Mouse (Mus musculus): Measurements from ENCODE around the gene Tmcc2. TPM values are rescaled to one million over a fixed set of nuclear protein-coding genes. Genes with fewer than 3 reads are reported as not detected.

The Tmcc2 gene
- polyA plus RNA-seq, 1 experiment from 2014 or later: 38.1 TPM

DNA sequence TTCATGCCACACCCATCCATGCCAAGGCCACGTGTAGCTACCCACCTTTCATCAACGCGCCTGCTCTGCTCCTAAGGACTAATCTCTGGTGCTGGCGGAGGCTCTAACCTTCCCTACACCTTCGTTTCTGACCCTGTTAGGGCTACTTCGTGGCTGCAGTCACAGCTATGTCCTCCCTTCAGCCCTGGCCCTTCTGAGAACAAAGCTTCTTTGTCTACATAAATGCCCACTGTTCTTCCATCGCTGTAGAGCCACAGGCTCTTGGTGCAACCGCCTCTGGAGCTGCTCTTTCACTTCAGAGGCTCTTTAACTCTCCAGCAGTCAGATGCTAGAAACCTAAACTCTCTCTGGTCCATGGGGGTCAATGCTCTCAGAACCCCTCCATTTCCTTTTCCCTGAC, 24.8 kb downstream of the Tmcc2 start:
- no peak overlapping the region for H3K9ac ChIP-seq (ENCODE audit: low read depth, low read length)
- ATAC-seq: no peak
- peaks cover 4% of the 10 kb centered on the region for H3K4me1 ChIP-seq (ENCODE audit: control insufficient read depth, insufficient read depth, low read length)
- no peak overlapping the region for H3K27ac ChIP-seq (ENCODE audit: low read length)
- H3K4me3 ChIP-seq (ENCODE audit: low read depth, low read length): no peak overlapping the region
- 59% methylated on average over 8 of the region's 8 CpGs for WGBS
- H3K27me3 ChIP-seq (ENCODE audit: control insufficient read depth, insufficient read depth, low read depth, low read length): no peaks in the 10 kb centered on the region
- no peak overlapping the region for H3K4me2 ChIP-seq (ENCODE audit: low read length)
- H3K9me3 ChIP-seq (replicated peaks; ENCODE audit: control insufficient read depth, low read length, poor library complexity, severe bottlenecking): no peaks in the 10 kb centered on the region
- H3K36me3 ChIP-seq (ENCODE audit: control insufficient read depth, insufficient read depth, low read length): no peaks in the 10 kb centered on the region; the same call in 1 of the 2 replicates

GRCm38 (mm10) chr1:132365645-132366044, 25.4 kb downstream of the Tmcc2 start:
- H3K27me3 ChIP-seq (ENCODE audit: control insufficient read depth, insufficient read depth, low read depth, low read length): no peaks in the 10 kb centered on the region
- no peaks in the 10 kb centered on the region for H3K9me3 ChIP-seq (replicated peaks; ENCODE audit: control insufficient read depth, low read length, poor library complexity, severe bottlenecking)
- no peak overlapping the region for H3K9ac ChIP-seq (ENCODE audit: low read depth, low read length)
- H3K4me2 ChIP-seq (ENCODE audit: low read length): no peak overlapping the region
- ATAC-seq: no peak
- peaks cover 2% of the 10 kb centered on the region; the same call in 1 of the 2 replicates for H3K4me1 ChIP-seq (ENCODE audit: control insufficient read depth, insufficient read depth, low read length)
- no peak overlapping the region for H3K27ac ChIP-seq (ENCODE audit: low read length)
- peaks cover 4% of the 10 kb centered on the region for H3K36me3 ChIP-seq (ENCODE audit: control insufficient read depth, insufficient read depth, low read length)
- H3K4me3 ChIP-seq (ENCODE audit: low read depth, low read length): no peak overlapping the region
- 57% methylated on average over 4 of the region's 4 CpGs for WGBS

DNA sequence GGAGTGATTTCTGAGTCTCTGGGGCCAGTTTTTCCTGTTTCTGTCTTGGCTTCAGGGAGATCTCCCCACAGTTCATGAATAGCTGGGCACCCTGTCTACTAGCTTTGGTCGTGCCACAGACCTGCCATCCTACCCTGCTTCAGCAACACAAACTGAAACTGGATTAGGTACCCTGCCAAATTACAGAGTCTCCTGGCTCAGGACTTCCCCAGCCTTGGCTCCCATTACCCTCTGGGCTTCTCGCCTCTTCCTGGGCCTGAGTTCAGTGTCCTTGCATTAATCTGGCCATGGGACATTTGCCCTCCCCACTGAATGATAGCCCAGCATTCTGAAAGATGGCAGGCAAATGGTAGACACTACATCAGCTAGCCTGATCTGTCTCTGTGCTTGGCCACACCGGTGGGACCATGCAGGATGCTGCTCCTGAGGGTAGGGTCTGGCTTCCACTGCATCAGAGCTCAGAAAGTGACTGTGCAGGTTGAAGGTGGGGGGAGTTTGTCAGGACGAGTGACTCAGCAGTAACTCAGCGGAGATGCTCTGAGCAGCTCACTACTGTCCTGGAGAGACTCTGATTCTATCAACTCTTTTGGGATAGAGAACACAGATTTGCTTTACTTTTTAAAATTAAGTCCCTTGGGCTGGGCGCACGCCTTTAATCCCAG, 26.1 kb downstream of the Tmcc2 start:
- Histone ChIP-seq H3K27me3 (ENCODE audit: control insufficient read depth, insufficient read depth, low read depth, low read length) (no peaks in the 10 kb centered on the region), H3K9ac (ENCODE audit: low read depth, low read length) (no peak overlapping the region), H3K4me3 (ENCODE audit: low read depth, low read length) (no peak overlapping the region), H3K4me1 (ENCODE audit: control insufficient read depth, insufficient read depth, low read length) (peaks cover 2% of the 10 kb centered on the region; the same call in 1 of the 2 replicates), H3K4me2 (ENCODE audit: low read length) (no peak overlapping the region), H3K9me3 (replicated peaks; ENCODE audit: control insufficient read depth, low read length, poor library complexity, severe bottlenecking) (no peaks in the 10 kb centered on the region), H3K36me3 (ENCODE audit: control insufficient read depth, insufficient read depth, low read length) (peaks cover 11% of the 10 kb centered on the region), H3K27ac (ENCODE audit: low read length) (no peak overlapping the region)
- 91% methylated on average over 7 of the region's 7 CpGs for WGBS
- no peak for ATAC-seq

- ATAC-seq: no peak
- H3K36me3 ChIP-seq (ENCODE audit: control insufficient read depth, insufficient read depth, low read length): peaks cover 16% of the 10 kb centered on the region
- H3K9ac ChIP-seq (ENCODE audit: low read depth, low read length): no peak overlapping the region
- H3K27ac ChIP-seq (ENCODE audit: low read length): no peak overlapping the region
- no peak overlapping the region for H3K4me2 ChIP-seq (ENCODE audit: low read length)
- no peak overlapping the region for H3K4me3 ChIP-seq (ENCODE audit: low read depth, low read length)
- WGBS: 86% methylated on average over 3 of the region's 3 CpGs
- H3K9me3 ChIP-seq (replicated peaks; ENCODE audit: control insufficient read depth, low read length, poor library complexity, severe bottlenecking): no peaks in the 10 kb centered on the region
- H3K27me3 ChIP-seq (ENCODE audit: control insufficient read depth, insufficient read depth, low read depth, low read length): no peaks in the 10 kb centered on the region
- H3K4me1 ChIP-seq (ENCODE audit: control insufficient read depth, insufficient read depth, low read length): peaks cover 2% of the 10 kb centered on the region; the same call in 1 of the 2 replicates
Measured at GRCm38 (mm10) chr1:132364388-132364787, 26.7 kb downstream of the Tmcc2 start.

GRCm38 (mm10) chr1:132361959-132362358, 29.1 kb downstream of the Tmcc2 start:
- Histone ChIP-seq H3K27me3 (ENCODE audit: control insufficient read depth, insufficient read depth, low read depth, low read length) (no peaks in the 10 kb centered on the region), H3K9me3 (replicated peaks; ENCODE audit: control insufficient read depth, low read length, poor library complexity, severe bottlenecking) (no peaks in the 10 kb centered on the region), H3K27ac (ENCODE audit: low read length) (no peak overlapping the region), H3K4me1 (ENCODE audit: control insufficient read depth, insufficient read depth, low read length) (no peaks in the 10 kb centered on the region), H3K36me3 (ENCODE audit: control insufficient read depth, insufficient read depth, low read length) (peaks cover 31% of the 10 kb centered on the region), H3K9ac (ENCODE audit: low read depth, low read length) (no peak overlapping the region), H3K4me3 (ENCODE audit: low read depth, low read length) (no peak overlapping the region), H3K4me2 (ENCODE audit: low read length) (no peak overlapping the region)
- no peak for ATAC-seq
- 85% methylated on average over 6 of the region's 6 CpGs for WGBS

DNA sequence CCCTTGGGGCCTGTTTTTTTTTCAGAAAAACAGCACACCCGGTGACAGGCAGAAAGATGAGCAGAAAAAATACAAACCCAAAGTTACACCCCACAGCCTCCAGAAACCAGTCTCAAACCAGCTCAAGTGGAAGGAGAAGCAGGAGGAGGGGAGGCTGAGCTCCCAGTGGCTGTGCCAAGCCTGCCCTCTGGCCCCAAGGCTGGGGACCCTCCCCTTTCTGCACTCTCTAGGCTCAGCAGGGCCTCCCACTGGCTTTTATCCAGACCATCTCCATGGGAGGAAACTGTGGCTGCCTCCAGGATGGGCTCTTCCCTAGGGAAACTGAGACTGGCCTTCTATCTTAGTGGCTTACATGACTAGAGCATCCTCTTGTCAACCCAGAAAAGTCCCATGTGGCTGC, 34.2 kb downstream of the Tmcc2 start:
- Histone ChIP-seq H3K4me1 (ENCODE audit: control insufficient read depth, insufficient read depth, low read length) (peaks cover 4% of the 10 kb centered on the region; the same call in 1 of the 2 replicates), H3K36me3 (ENCODE audit: control insufficient read depth, insufficient read depth, low read length) (peaks cover 31% of the 10 kb centered on the region), H3K27me3 (ENCODE audit: control insufficient read depth, insufficient read depth, low read depth, low read length) (no peaks in the 10 kb centered on the region), H3K9me3 (replicated peaks; ENCODE audit: control insufficient read depth, low read length, poor library complexity, severe bottlenecking) (no peaks in the 10 kb centered on the region), H3K4me3 (ENCODE audit: low read depth, low read length) (no peak overlapping the region), H3K4me2 (ENCODE audit: low read length) (no peak overlapping the region), H3K9ac (ENCODE audit: low read depth, low read length) (no peak overlapping the region), H3K27ac (ENCODE audit: low read length) (no peak overlapping the region)
- 67% methylated on average over 1 of the region's 1 CpGs for WGBS
- no peak for ATAC-seq

DNA sequence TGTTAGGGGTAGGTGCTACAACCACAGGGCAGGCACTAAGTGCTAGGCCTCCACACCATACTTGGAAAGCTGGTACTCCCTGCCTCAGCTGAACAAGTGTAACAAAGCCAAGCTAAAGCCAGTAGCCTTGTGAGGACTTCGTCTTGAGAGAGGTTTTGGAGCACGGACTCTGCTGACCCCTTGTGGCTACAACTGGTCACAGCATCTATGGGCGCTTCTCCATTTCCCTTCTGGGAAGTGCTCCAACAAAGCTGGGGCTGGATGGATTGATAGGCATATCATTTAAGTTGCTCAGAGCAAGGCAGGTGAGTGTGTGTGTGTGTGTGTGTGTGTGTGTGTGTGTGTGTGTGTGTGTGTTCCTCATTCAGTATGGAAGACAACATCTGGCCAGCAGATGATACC, 35.2 kb downstream of the Tmcc2 start:
- no peaks in the 10 kb centered on the region for H3K27me3 ChIP-seq (ENCODE audit: control insufficient read depth, insufficient read depth, low read depth, low read length)
- H3K9me3 ChIP-seq (replicated peaks; ENCODE audit: control insufficient read depth, low read length, poor library complexity, severe bottlenecking): no peaks in the 10 kb centered on the region
- peak; percentile 79 for ATAC-seq
- H3K27ac ChIP-seq (ENCODE audit: low read length): peak overlapping the region; percentile 58
- H3K4me1 ChIP-seq (ENCODE audit: control insufficient read depth, insufficient read depth, low read length): peaks cover 4% of the 10 kb centered on the region; the same call in 1 of the 2 replicates
- 0% methylated on average over 3 of the region's 3 CpGs for WGBS
- H3K36me3 ChIP-seq (ENCODE audit: control insufficient read depth, insufficient read depth, low read length): peaks cover 29% of the 10 kb centered on the region
- 0 out of 2 replicates have a peak overlapping the region, but pooled peaks have one; percentile 43 for H3K9ac ChIP-seq (ENCODE audit: low read depth, low read length)
- H3K4me2 ChIP-seq (ENCODE audit: low read length): no peak overlapping the region
- H3K4me3 ChIP-seq (ENCODE audit: low read depth, low read length): no peak overlapping the region

- Histone ChIP-seq H3K4me1 (ENCODE audit: control insufficient read depth, insufficient read depth, low read length) (peaks cover 4% of the 10 kb centered on the region; the same call in 1 of the 2 replicates), H3K9ac (ENCODE audit: low read depth, low read length) (peak overlapping the region; percentile 40; the same call in 1 of the 2 replicates), H3K4me2 (ENCODE audit: low read length) (no peak overlapping the region), H3K9me3 (replicated peaks; ENCODE audit: control insufficient read depth, low read length, poor library complexity, severe bottlenecking) (no peaks in the 10 kb centered on the region), H3K36me3 (ENCODE audit: control insufficient read depth, insufficient read depth, low read length) (peaks cover 22% of the 10 kb centered on the region), H3K27me3 (ENCODE audit: control insufficient read depth, insufficient read depth, low read depth, low read length) (no peaks in the 10 kb centered on the region), H3K4me3 (ENCODE audit: low read depth, low read length) (no peak overlapping the region), H3K27ac (ENCODE audit: low read length) (peak overlapping the region; percentile 54)
- 30% methylated on average over 6 of the region's 6 CpGs for WGBS
- ATAC-seq: 0 out of 2 replicates have a peak, but pooled peaks have one; percentile 26
Measured at GRCm38 (mm10) chr1:132355162-132355601, 35.9 kb downstream of the Tmcc2 start.

DNA sequence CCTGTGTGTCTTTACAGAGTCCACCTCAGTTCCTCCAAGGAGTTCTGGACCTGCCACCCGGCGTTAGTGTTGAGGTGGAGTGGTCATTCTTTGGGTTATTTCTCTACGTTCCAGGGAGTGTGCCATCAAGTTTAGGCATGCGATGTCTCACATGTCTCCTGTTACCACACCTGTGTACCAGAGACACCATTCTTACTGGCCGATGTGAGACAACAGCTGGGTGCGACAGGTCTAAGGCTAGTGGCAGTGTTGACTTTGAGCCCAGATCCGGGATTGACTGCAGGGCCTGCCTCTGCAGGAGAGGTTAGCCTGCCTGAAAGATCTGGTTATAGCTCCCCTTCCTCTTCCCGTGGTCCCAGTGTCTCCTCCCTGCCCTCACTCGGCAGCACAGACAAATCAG, 36.8 kb downstream of the Tmcc2 start:
- no peaks in the 10 kb centered on the region for H3K9me3 ChIP-seq (replicated peaks; ENCODE audit: control insufficient read depth, low read length, poor library complexity, severe bottlenecking)
- no peak overlapping the region for H3K9ac ChIP-seq (ENCODE audit: low read depth, low read length)
- no peak overlapping the region for H3K27ac ChIP-seq (ENCODE audit: low read length)
- peaks cover 15% of the 10 kb centered on the region; the same call in 1 of the 2 replicates for H3K36me3 ChIP-seq (ENCODE audit: control insufficient read depth, insufficient read depth, low read length)
- no peak for ATAC-seq
- no peak overlapping the region for H3K4me2 ChIP-seq (ENCODE audit: low read length)
- H3K4me3 ChIP-seq (ENCODE audit: low read depth, low read length): no peak overlapping the region
- peaks cover 4% of the 10 kb centered on the region; the same call in 1 of the 2 replicates for H3K4me1 ChIP-seq (ENCODE audit: control insufficient read depth, insufficient read depth, low read length)
- no peaks in the 10 kb centered on the region for H3K27me3 ChIP-seq (ENCODE audit: control insufficient read depth, insufficient read depth, low read depth, low read length)
- 78% methylated on average over 9 of the region's 9 CpGs for WGBS
